Mouse (Mus musculus) neural tube, embryonic 12.5 days (tissue): ENCODE data around the gene Tlk2. TPM values are rescaled to one million over a fixed set of nuclear protein-coding genes. Genes with fewer than 3 reads are reported as not detected.

Experiments used
- ATAC-seq: fragments of 200-750 bp; cut with Nextera tagmentation; 2 replicates; pipeline ENCODE4 v1.8.0; 2017; ENCODE audit warnings: low read depth, mild to moderate bottlenecking, moderate TSS enrichment, moderate library complexity; ENCODE audit not compliant: low FRiP score
- H3K27ac ChIP-seq: fragments of 300-500 bp; sonication (generic); 2 replicates; pipeline ENCODE4 v1.5.1; 2016
- H3K27me3 ChIP-seq: fragments of 300-500 bp; sonication (generic); replicated peaks from 2 replicates; pipeline ENCODE4 v1.6.1; 2016; ENCODE audit warnings: mild to moderate bottlenecking
- H3K36me3 ChIP-seq: fragments of 300-500 bp; sonication (generic); 2 replicates; pipeline ENCODE4 v1.6.1; 2016; ENCODE audit warnings: mild to moderate bottlenecking
- H3K4me1 ChIP-seq: fragments of 300-500 bp; sonication (generic); 2 replicates; pipeline ENCODE4 v1.6.1; 2016
- H3K4me2 ChIP-seq: fragments of 300-500 bp; sonication (generic); replicated peaks from 2 replicates; pipeline ENCODE4 v1.6.1; 2016; ENCODE audit warnings: mild to moderate bottlenecking
- H3K4me3 ChIP-seq: fragments of 300-500 bp; sonication (generic); 2 replicates; pipeline ENCODE4 v1.5.1; 2016
- H3K9ac ChIP-seq: fragments of 300-500 bp; sonication (generic); 2 replicates; pipeline ENCODE4 v1.6.1; 2016; ENCODE audit warnings: mild to moderate bottlenecking
- H3K9me3 ChIP-seq: fragments of 300-500 bp; sonication (generic); 2 replicates; pipeline ENCODE4 v1.6.1; 2016; ENCODE audit warnings: mild to moderate bottlenecking
- WGBS: fragments of 180-500 bp; shearing (Covaris S2); methylation state at CpG from one replicate; pipeline ENCODE4 v1.1.7; 2016; 5-methylcytosine and 5-hydroxymethylcytosine counted together
- polyA plus RNA-seq: library from polyadenylated mRNA; unstranded; fragments of >200 nt; fragmentation: Nextera tagmentation; extraction: Ambion mirVana; gene quantifications from 2 replicates; pipeline ENCODE4 v1.2.1, GENCODE M21; 2016

Gene Tlk2
- polyA plus RNA-seq, 1 experiment from 2014 or later: 25.4 TPM

- 92% methylated on average over 2 of the region's 2 CpGs for whole genome bisulfite sequencing
- ATAC-seq: no peak
Observed at GRCm38 (mm10) chr11:105234501-105234900, 55.9 kb downstream of the Tlk2 start.

GRCm38 (mm10) chr11:105240991-105241390 is 62.4 kb downstream of the Tlk2 start:
- Histone ChIP-seq H3K9me3 (no peaks in the 10 kb centered on the region), H3K4me3 (no peak overlapping the region), H3K27me3 (no peaks in the 10 kb centered on the region), H3K4me2 (no peak overlapping the region), H3K27ac (no peak overlapping the region), H3K36me3 (peaks cover 14% of the 10 kb centered on the region), H3K4me1 (no peaks in the 10 kb centered on the region), H3K9ac (no peak overlapping the region)
- no peak for ATAC-seq

More at GRCm38 (mm10) chr11:105234501-105234900, 55.9 kb downstream of the Tlk2 start:
- Histone ChIP-seq H3K4me1 (no peaks in the 10 kb centered on the region), H3K9me3 (no peaks in the 10 kb centered on the region), H3K27ac (no peak overlapping the region), H3K27me3 (no peaks in the 10 kb centered on the region), H3K4me3 (no peak overlapping the region), H3K4me2 (no peak overlapping the region), H3K9ac (no peak overlapping the region), H3K36me3 (0 out of 2 replicates have a peak, but pooled peaks cover 3% of the 10 kb centered on the region)

GRCm38 (mm10) chr11:105246369-105246768 is 67.8 kb downstream of the Tlk2 start:
- H3K9ac ChIP-seq: no peak overlapping the region
- H3K4me1 ChIP-seq: no peaks in the 10 kb centered on the region
- H3K4me3 ChIP-seq: no peak overlapping the region
- no peak overlapping the region for H3K4me2 ChIP-seq
- H3K36me3 ChIP-seq: peaks cover 50% of the 10 kb centered on the region
- H3K27me3 ChIP-seq: no peaks in the 10 kb centered on the region
- ATAC-seq: no peak
- H3K27ac ChIP-seq: no peak overlapping the region
- whole genome bisulfite sequencing: 100% methylated on average over 1 of the region's 1 CpGs
- H3K9me3 ChIP-seq: no peaks in the 10 kb centered on the region

- H3K27me3 ChIP-seq: no peaks in the 10 kb centered on the region
- no peak for ATAC-seq
- H3K9me3 ChIP-seq: no peaks in the 10 kb centered on the region
- 93% methylated on average over 6 of the region's 6 CpGs for WGBS
- no peak overlapping the region for H3K4me2 ChIP-seq
- H3K27ac ChIP-seq: no peak overlapping the region
- no peaks in the 10 kb centered on the region for H3K4me1 ChIP-seq
- peaks cover 49% of the 10 kb centered on the region for H3K36me3 ChIP-seq
- no peak overlapping the region for H3K9ac ChIP-seq
- no peak overlapping the region for H3K4me3 ChIP-seq
Observed at GRCm38 (mm10) chr11:105246785-105247184, 68.2 kb downstream of the Tlk2 start.

- Histone ChIP-seq H3K27ac (no peak overlapping the region), H3K9me3 (no peaks in the 10 kb centered on the region), H3K36me3 (peaks cover 46% of the 10 kb centered on the region), H3K4me1 (no peaks in the 10 kb centered on the region), H3K4me3 (no peak overlapping the region), H3K27me3 (no peaks in the 10 kb centered on the region), H3K4me2 (no peak overlapping the region), H3K9ac (no peak overlapping the region)
- ATAC-seq: no peak
- WGBS: 96% methylated on average over 5 of the region's 5 CpGs
Observed at GRCm38 (mm10) chr11:105247321-105247720, 68.7 kb downstream of the Tlk2 start.

GRCm38 (mm10) chr11:105259733-105260132 is 81.1 kb downstream of the Tlk2 start:
- no peaks in the 10 kb centered on the region for H3K27me3 ChIP-seq
- H3K27ac ChIP-seq: no peak overlapping the region
- peaks cover 35% of the 10 kb centered on the region for H3K36me3 ChIP-seq
- no peaks in the 10 kb centered on the region for H3K9me3 ChIP-seq
- H3K4me3 ChIP-seq: no peak overlapping the region
- H3K9ac ChIP-seq: no peak overlapping the region
- no peak for ATAC-seq
- 63% methylated on average over 3 of the region's 3 CpGs for WGBS
- no peak overlapping the region for H3K4me2 ChIP-seq
- 0 out of 2 replicates have a peak, but pooled peaks cover 2% of the 10 kb centered on the region for H3K4me1 ChIP-seq

GRCm38 (mm10) chr11:105261116-105261515 is 82.5 kb downstream of the Tlk2 start:
- H3K36me3 ChIP-seq: peaks cover 25% of the 10 kb centered on the region
- no peak overlapping the region for H3K27ac ChIP-seq
- H3K4me2 ChIP-seq: no peak overlapping the region
- no peak overlapping the region for H3K4me3 ChIP-seq
- H3K9me3 ChIP-seq: no peaks in the 10 kb centered on the region
- no peak overlapping the region for H3K9ac ChIP-seq
- H3K4me1 ChIP-seq: 0 out of 2 replicates have a peak, but pooled peaks cover 2% of the 10 kb centered on the region
- ATAC-seq: no peak
- no peaks in the 10 kb centered on the region for H3K27me3 ChIP-seq
- 53% methylated on average over 5 of the region's 5 CpGs for WGBS

- H3K27me3 ChIP-seq: no peaks in the 10 kb centered on the region
- H3K4me2 ChIP-seq: no peak overlapping the region
- peaks cover 28% of the 10 kb centered on the region for H3K36me3 ChIP-seq
- H3K9me3 ChIP-seq: no peaks in the 10 kb centered on the region
- H3K9ac ChIP-seq: no peak overlapping the region
- ATAC-seq: no peak
- 84% methylated on average over 4 of the region's 4 CpGs for WGBS
- H3K27ac ChIP-seq: no peak overlapping the region
- 0 out of 2 replicates have a peak, but pooled peaks cover 2% of the 10 kb centered on the region for H3K4me1 ChIP-seq
- H3K4me3 ChIP-seq: no peak overlapping the region
Observed at GRCm38 (mm10) chr11:105261601-105262351, 83.2 kb downstream of the Tlk2 start.

GRCm38 (mm10) chr11:105264506-105264905 is 85.9 kb downstream of the Tlk2 start:
- Histone ChIP-seq H3K9me3 (no peaks in the 10 kb centered on the region), H3K27me3 (no peaks in the 10 kb centered on the region), H3K9ac (no peak overlapping the region), H3K27ac (no peak overlapping the region), H3K4me3 (no peak overlapping the region), H3K4me2 (no peak overlapping the region), H3K4me1 (0 out of 2 replicates have a peak, but pooled peaks cover 2% of the 10 kb centered on the region), H3K36me3 (peaks cover 30% of the 10 kb centered on the region)
- no peak for ATAC-seq

GRCm38 (mm10) chr11:105264988-105265387 is 86.4 kb downstream of the Tlk2 start:
- H3K27ac ChIP-seq: no peak overlapping the region
- peaks cover 30% of the 10 kb centered on the region for H3K36me3 ChIP-seq
- no peak for ATAC-seq
- WGBS: 95% methylated on average over 3 of the region's 3 CpGs
- no peaks in the 10 kb centered on the region for H3K27me3 ChIP-seq
- H3K9me3 ChIP-seq: no peaks in the 10 kb centered on the region
- 0 out of 2 replicates have a peak, but pooled peaks cover 2% of the 10 kb centered on the region for H3K4me1 ChIP-seq
- H3K9ac ChIP-seq: no peak overlapping the region
- no peak overlapping the region for H3K4me3 ChIP-seq
- H3K4me2 ChIP-seq: no peak overlapping the region

GRCm38 (mm10) chr11:105270155-105270554 is 91.5 kb downstream of the Tlk2 start:
- H3K4me1 ChIP-seq: no peaks in the 10 kb centered on the region

GRCm38 (mm10) chr11:105280456-105280855 is 101.8 kb downstream of the Tlk2 start:
- no peaks in the 10 kb centered on the region for H3K9me3 ChIP-seq
- 90% methylated on average over 6 of the region's 6 CpGs for WGBS
- no peak for ATAC-seq
- H3K27me3 ChIP-seq: no peaks in the 10 kb centered on the region
- no peak overlapping the region for H3K9ac ChIP-seq
- no peak overlapping the region for H3K4me2 ChIP-seq
- no peak overlapping the region for H3K27ac ChIP-seq
- H3K4me3 ChIP-seq: no peak overlapping the region
- no peaks in the 10 kb centered on the region for H3K4me1 ChIP-seq
- H3K36me3 ChIP-seq: peaks cover 75% of the 10 kb centered on the region

More at GRCm38 (mm10) chr11:105270155-105270554, 91.5 kb downstream of the Tlk2 start:
- no peak overlapping the region for H3K4me2 ChIP-seq
- no peaks in the 10 kb centered on the region for H3K27me3 ChIP-seq
- H3K9ac ChIP-seq: no peak overlapping the region
- ATAC-seq: no peak
- no peaks in the 10 kb centered on the region for H3K9me3 ChIP-seq
- 25% methylated on average over 2 of the region's 2 CpGs for WGBS
- no peak overlapping the region for H3K4me3 ChIP-seq
- peaks cover 34% of the 10 kb centered on the region for H3K36me3 ChIP-seq
- H3K27ac ChIP-seq: no peak overlapping the region

- H3K36me3 ChIP-seq: peaks cover 70% of the 10 kb centered on the region
Observed at GRCm38 (mm10) chr11:105281291-105281690, 102.7 kb downstream of the Tlk2 start.

More at GRCm38 (mm10) chr11:105281291-105281690, 102.7 kb downstream of the Tlk2 start:
- Histone ChIP-seq H3K4me2 (no peak overlapping the region), H3K9ac (no peak overlapping the region), H3K27ac (no peak overlapping the region), H3K9me3 (no peaks in the 10 kb centered on the region), H3K4me1 (no peaks in the 10 kb centered on the region), H3K27me3 (no peaks in the 10 kb centered on the region), H3K4me3 (no peak overlapping the region)
- ATAC-seq: no peak
- 83% methylated on average over 7 of the region's 7 CpGs for WGBS
